Mouse (Mus musculus): ENCODE results near the gene Adamts7.

GRCm38 (mm10) chr9:90250964-90251750 lies 88.3 kb downstream of the Adamts7 start:
- no peak for TF ChIP-seq CTCF (IDR thresholded peaks at IDR 0.05; ENCODE audit: insufficient read depth, low read length)
- TF ChIP-seq POLR2A (IDR thresholded peaks at IDR 0.05; ENCODE audit: borderline replicate concordance, extremely low read depth, low read depth, low read length) = no peak
